Mouse (Mus musculus) liver, postnatal 0 days (tissue): Measurements from ENCODE around the gene Rbfox1. TPM values are rescaled to one million over a fixed set of nuclear protein-coding genes. Genes with fewer than 3 reads are reported as not detected.

ENCODE experiments used
- ATAC-seq: fragments of 200-750 bp; cut with Nextera tagmentation; 2 replicates; pipeline ENCODE4 v1.8.0; 2017; ENCODE audit warnings: mild to moderate bottlenecking, moderate library complexity
- DNase-seq: peaks from one replicate; pipeline ENCODE4 v3.0.0-alpha.2; 2016
- H3K27ac ChIP-seq: fragments of 300-500 bp; sonication (generic); 2 replicates; pipeline ENCODE4 v1.5.1; 2014; ENCODE audit warnings: antibody characterized with exemption, moderate library complexity, mild to moderate bottlenecking, low read depth
- H3K27me3 ChIP-seq: fragments of 300-500 bp; sonication (generic); 2 replicates; pipeline ENCODE4 v1.6.1; 2014; ENCODE audit warnings: low read length, control low read depth, mixed read lengths; ENCODE audit not compliant: insufficient read depth
- H3K36me3 ChIP-seq: fragments of 300-500 bp; sonication (generic); replicated peaks from 2 replicates; pipeline ENCODE4 v1.6.1; 2014; ENCODE audit warnings: mild to moderate bottlenecking, control low read depth, low read length, moderate library complexity, mixed read lengths; ENCODE audit not compliant: insufficient read depth
- H3K4me1 ChIP-seq: fragments of 300-500 bp; sonication (generic); 2 replicates; pipeline ENCODE4 v1.6.1; 2014; ENCODE audit warnings: antibody characterized with exemption, mild to moderate bottlenecking, control low read depth; ENCODE audit not compliant: insufficient read depth
- H3K4me2 ChIP-seq: fragments of 300-500 bp; sonication (generic); 2 replicates; pipeline ENCODE4 v1.6.1; 2014; ENCODE audit warnings: low read depth, mild to moderate bottlenecking, low read length, moderate library complexity, mixed read lengths
- H3K4me3 ChIP-seq: fragments of 300-500 bp; sonication (generic); 2 replicates; pipeline ENCODE4 v1.5.1; 2014; ENCODE audit warnings: low read depth, low read length
- H3K9ac ChIP-seq: fragments of 300-500 bp; sonication (generic); replicated peaks from 2 replicates; pipeline ENCODE4 v1.6.1; 2014; ENCODE audit warnings: mild to moderate bottlenecking, moderate library complexity
- H3K9me3 ChIP-seq: fragments of 300-500 bp; sonication (generic); 2 replicates; pipeline ENCODE4 v1.6.1; 2016; ENCODE audit warnings: mild to moderate bottlenecking, control low read depth, low read length, mixed read lengths
- CTCF ChIP-seq: sonication (generic); IDR thresholded peaks from 2 replicates; pipeline ENCODE4 v1.5.1; 2016; ENCODE audit warnings: antibody characterized with exemption, low read depth
- EP300 ChIP-seq: IDR thresholded peaks from 2 replicates; pipeline ENCODE4 v1.6.1; 2016; ENCODE audit warnings: antibody characterized with exemption, low read depth, mild to moderate bottlenecking
- WGBS: fragments of 180-500 bp; shearing (Covaris S2); extraction: QIAGEN DNeasy Blood & Tissue Kit; methylation state at CpG from one replicate; pipeline ENCODE4 v1.1.7; 2014; ENCODE audit not compliant: insufficient replicate concordance; 5-methylcytosine and 5-hydroxymethylcytosine counted together
- polyA plus RNA-seq: library from polyadenylated mRNA; unstranded; fragments of >200 nt; fragmentation: Nextera tagmentation; extraction: Ambion mirVana; gene quantifications from 2 replicates; pipeline ENCODE4 v1.2.1, GENCODE M21; 2015

Rbfox1 gene
- polyA plus RNA-seq, 1 experiment from 2014 or later, result 0.12 TPM

GRCm38 (mm10) chr16:7149106-7149899, 1264.1 kb downstream of the Rbfox1 start:
- WGBS, result 74% methylated on average over 16 of the region's 16 CpGs
- H3K27ac ChIP-seq, result no peak overlapping the region
- no peak overlapping the region for H3K4me3 ChIP-seq
- H3K4me1 ChIP-seq, result no peaks in the 10 kb centered on the region
- H3K27me3 ChIP-seq, result no peaks in the 10 kb centered on the region
- H3K36me3 ChIP-seq, result no peaks in the 10 kb centered on the region
- DNase-seq (no peak), ATAC-seq (no peak)
- no peak overlapping the region for H3K9ac ChIP-seq
- H3K9me3 ChIP-seq, result no peaks in the 10 kb centered on the region
- no peak overlapping the region for H3K4me2 ChIP-seq
- TF ChIP-seq EP300 (no peak), CTCF (no peak)

- H3K36me3 ChIP-seq, result no peaks in the 10 kb centered on the region
- 22% methylated on average over 8 of the region's 8 CpGs for WGBS
- no peak; the same call in 1 of the 2 replicates for ATAC-seq
- H3K4me2 ChIP-seq, result no peak overlapping the region; the same call in 1 of the 2 replicates
- H3K27ac ChIP-seq, result no peak overlapping the region
- TF ChIP-seq CTCF, result no peak
- no peak for TF ChIP-seq EP300
- no peaks in the 10 kb centered on the region for H3K4me1 ChIP-seq
- no peak overlapping the region for H3K4me3 ChIP-seq
- H3K9me3 ChIP-seq, result no peaks in the 10 kb centered on the region
- H3K9ac ChIP-seq, result no peak overlapping the region; the same call in 1 of the 2 replicates
- no peaks in the 10 kb centered on the region for H3K27me3 ChIP-seq
- DNase-seq, result no peak
These were observed 1265.1 kb downstream of the Rbfox1 start for GRCm38 (mm10) chr16:7150201-7150791.

- TF ChIP-seq CTCF (no peak), EP300 (no peak)
- no peak for DNase-seq
- H3K36me3 ChIP-seq, result no peaks in the 10 kb centered on the region
- H3K27me3 ChIP-seq, result no peaks in the 10 kb centered on the region
- ATAC-seq, result no peak
- H3K4me1 ChIP-seq, result no peaks in the 10 kb centered on the region
- H3K9me3 ChIP-seq, result no peaks in the 10 kb centered on the region
- no peak overlapping the region for H3K27ac ChIP-seq
- H3K4me2 ChIP-seq, result no peak overlapping the region
- H3K4me3 ChIP-seq, result no peak overlapping the region
- 83% methylated on average over 4 of the region's 4 CpGs for WGBS
- no peak overlapping the region for H3K9ac ChIP-seq
These were observed 1267.2 kb downstream of the Rbfox1 start for GRCm38 (mm10) chr16:7152401-7152800.

- Histone ChIP-seq H3K4me2 (no peak overlapping the region), H3K9me3 (no peaks in the 10 kb centered on the region), H3K9ac (no peak overlapping the region), H3K27ac (no peak overlapping the region), H3K36me3 (no peaks in the 10 kb centered on the region), H3K27me3 (no peaks in the 10 kb centered on the region), H3K4me3 (no peak overlapping the region), H3K4me1 (no peaks in the 10 kb centered on the region)
- no peak for TF ChIP-seq EP300
- no peak for TF ChIP-seq CTCF
- 65% methylated on average over 3 of the region's 3 CpGs for WGBS
- ATAC-seq, result no peak
- DNase-seq, result no peak
These were observed 1269.5 kb downstream of the Rbfox1 start for GRCm38 (mm10) chr16:7154671-7155070.

- no peaks in the 10 kb centered on the region for H3K27me3 ChIP-seq
- no peaks in the 10 kb centered on the region for H3K9me3 ChIP-seq
- H3K4me1 ChIP-seq, result no peaks in the 10 kb centered on the region
- H3K4me2 ChIP-seq, result no peak overlapping the region
- H3K27ac ChIP-seq, result no peak overlapping the region
- ATAC-seq, result no peak
- no peak for TF ChIP-seq CTCF
- no peak for TF ChIP-seq EP300
- H3K36me3 ChIP-seq, result no peaks in the 10 kb centered on the region
- DNase-seq, result no peak
- 71% methylated on average over 8 of the region's 8 CpGs for WGBS
- no peak overlapping the region for H3K9ac ChIP-seq
- no peak overlapping the region for H3K4me3 ChIP-seq
These were observed 1274.0 kb downstream of the Rbfox1 start for GRCm38 (mm10) chr16:7158856-7159826.

GRCm38 (mm10) chr16:7159827-7160217, 1274.7 kb downstream of the Rbfox1 start:
- ATAC-seq (no peak), DNase-seq (no peak)
- H3K9ac ChIP-seq, result no peak overlapping the region
- H3K9me3 ChIP-seq, result no peaks in the 10 kb centered on the region
- H3K4me2 ChIP-seq, result no peak overlapping the region
- H3K27ac ChIP-seq, result no peak overlapping the region
- WGBS, result 64% methylated on average over 6 of the region's 6 CpGs
- H3K4me1 ChIP-seq, result no peaks in the 10 kb centered on the region
- H3K27me3 ChIP-seq, result no peaks in the 10 kb centered on the region
- no peak for TF ChIP-seq CTCF
- no peak for TF ChIP-seq EP300
- H3K36me3 ChIP-seq, result no peaks in the 10 kb centered on the region
- H3K4me3 ChIP-seq, result no peak overlapping the region
